Mouse (Mus musculus): ENCODE results near the gene Usp47. TPM values are rescaled to one million over a fixed set of nuclear protein-coding genes. Genes with fewer than 3 reads are reported as not detected.

Gene Usp47
- polyA plus RNA-seq, 1 experiment from 2014 or later = 82.0 TPM

DNA sequence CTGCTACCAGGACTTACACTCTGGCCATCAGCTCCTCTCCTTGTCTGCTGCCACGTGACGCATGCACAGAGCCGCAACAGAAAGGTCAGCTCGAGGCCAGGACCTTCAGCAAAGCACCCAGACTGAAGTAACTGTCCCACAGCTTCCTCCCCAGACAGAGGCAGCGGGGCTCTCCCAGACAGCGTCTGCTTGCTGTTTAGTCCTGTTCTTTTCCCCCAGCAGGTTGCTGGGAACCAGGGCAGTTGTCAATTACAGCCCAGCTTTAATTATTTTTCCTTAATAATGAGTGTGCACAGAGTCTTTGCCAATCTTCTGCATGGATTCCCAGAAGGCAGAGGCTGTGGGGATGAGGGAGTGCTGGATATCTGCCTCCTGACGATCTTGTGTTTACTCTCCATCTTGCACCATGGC is 119.8 kb downstream of the Usp47 start:
- H3K27ac ChIP-seq (ENCODE audit: low read depth, low read length) = peak overlapping the region; percentile 74
- no peaks in the 10 kb centered on the region for H3K27me3 ChIP-seq (replicated peaks; ENCODE audit: control insufficient read depth, insufficient read depth, low read length)
- DNase-seq (ENCODE audit: low spot score) = peak; percentile 64

DNA sequence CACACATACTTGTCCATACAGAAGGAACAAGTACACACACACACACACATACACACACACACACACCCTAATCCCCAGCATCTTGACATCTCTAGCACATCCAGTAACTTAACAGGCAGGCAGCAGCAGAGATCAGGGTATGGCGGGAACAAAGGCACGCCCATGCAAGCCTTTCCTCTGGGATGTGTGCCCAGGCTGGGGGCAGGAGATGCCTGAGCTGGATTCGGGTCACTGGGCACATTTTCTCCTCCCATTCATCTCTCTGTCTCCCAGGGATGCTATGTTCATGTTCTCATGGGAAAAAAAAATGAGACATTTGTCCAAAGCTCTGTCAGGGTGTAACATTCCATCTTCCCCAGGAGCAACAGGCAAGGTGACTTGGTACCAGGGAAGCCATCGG is 120.7 kb downstream of the Usp47 start:
- 57% methylated on average over 4 of the region's 4 CpGs for WGBS
- Histone ChIP-seq H3K36me3 (ENCODE audit: control insufficient read depth, insufficient read depth, low read length) (no peaks in the 10 kb centered on the region; the same call in 1 of the 2 replicates), H3K4me3 (ENCODE audit: low read depth, low read length) (no peak overlapping the region), H3K9ac (ENCODE audit: low read length) (no peak overlapping the region), H3K4me1 (ENCODE audit: control insufficient read depth, insufficient read depth, low read length) (peaks cover 10% of the 10 kb centered on the region; the same call in 1 of the 2 replicates), H3K9me3 (replicated peaks; ENCODE audit: control insufficient read depth, low read length) (no peaks in the 10 kb centered on the region), H3K27ac (ENCODE audit: low read depth, low read length) (no peak overlapping the region), H3K27me3 (replicated peaks; ENCODE audit: control insufficient read depth, insufficient read depth, low read length) (no peaks in the 10 kb centered on the region), H3K4me2 (ENCODE audit: low read length) (no peak overlapping the region)
- ATAC-seq (peak; percentile 52; the same call in 1 of the 2 replicates), DNase-seq (ENCODE audit: low spot score) (no peak)

More for the DNA sequence above, 119.8 kb downstream of the Usp47 start:
- H3K9me3 ChIP-seq (replicated peaks; ENCODE audit: control insufficient read depth, low read length) = no peaks in the 10 kb centered on the region
- no peak overlapping the region for H3K4me3 ChIP-seq (ENCODE audit: low read depth, low read length)
- H3K9ac ChIP-seq (ENCODE audit: low read length) = no peak overlapping the region
- H3K4me1 ChIP-seq (ENCODE audit: control insufficient read depth, insufficient read depth, low read length) = peaks cover 10% of the 10 kb centered on the region; the same call in 1 of the 2 replicates
- ATAC-seq = peak; percentile 68
- no peak overlapping the region for H3K4me2 ChIP-seq (ENCODE audit: low read length)
- WGBS = 23% methylated on average over 7 of the region's 7 CpGs
- H3K36me3 ChIP-seq (ENCODE audit: control insufficient read depth, insufficient read depth, low read length) = no peaks in the 10 kb centered on the region; the same call in 1 of the 2 replicates

DNA sequence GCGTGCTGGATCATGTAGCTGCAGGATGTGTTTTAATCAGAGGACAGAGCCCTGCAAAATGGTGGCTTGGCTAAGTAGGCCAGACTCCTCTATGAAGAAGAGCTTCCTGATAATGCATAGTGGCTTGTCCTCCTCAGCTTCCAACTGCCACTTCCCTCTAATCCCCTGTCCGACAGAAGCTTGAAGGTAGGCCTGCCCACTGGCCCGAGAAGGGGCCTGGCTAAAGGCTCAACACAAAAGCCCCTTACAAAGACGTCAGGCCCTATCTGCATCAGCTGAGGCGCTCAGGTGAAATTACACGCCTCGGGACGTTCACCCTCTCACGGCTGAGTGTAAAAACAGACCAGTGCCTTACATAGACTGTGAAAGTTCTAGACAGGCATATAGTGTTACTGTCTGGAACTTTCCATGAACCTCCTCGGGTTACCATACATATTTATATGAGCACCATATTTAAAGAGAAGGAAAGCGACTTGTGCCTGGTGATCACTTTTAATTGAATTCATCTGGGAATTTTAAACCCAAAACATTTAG is 121.4 kb downstream of the Usp47 start:
- peak overlapping the region; percentile 44; the same call in 1 of the 2 replicates for H3K27ac ChIP-seq (ENCODE audit: low read depth, low read length)
- H3K9ac ChIP-seq (ENCODE audit: low read length) = no peak overlapping the region
- WGBS = 35% methylated on average over 11 of the region's 11 CpGs
- no peak overlapping the region for H3K4me3 ChIP-seq (ENCODE audit: low read depth, low read length)
- H3K9me3 ChIP-seq (replicated peaks; ENCODE audit: control insufficient read depth, low read length) = no peaks in the 10 kb centered on the region
- ATAC-seq (no peak), DNase-seq (ENCODE audit: low spot score) (no peak)
- no peaks in the 10 kb centered on the region; the same call in 1 of the 2 replicates for H3K36me3 ChIP-seq (ENCODE audit: control insufficient read depth, insufficient read depth, low read length)
- no peak overlapping the region for H3K4me2 ChIP-seq (ENCODE audit: low read length)
- H3K4me1 ChIP-seq (ENCODE audit: control insufficient read depth, insufficient read depth, low read length) = peaks cover 10% of the 10 kb centered on the region; the same call in 1 of the 2 replicates
- no peaks in the 10 kb centered on the region for H3K27me3 ChIP-seq (replicated peaks; ENCODE audit: control insufficient read depth, insufficient read depth, low read length)

DNA sequence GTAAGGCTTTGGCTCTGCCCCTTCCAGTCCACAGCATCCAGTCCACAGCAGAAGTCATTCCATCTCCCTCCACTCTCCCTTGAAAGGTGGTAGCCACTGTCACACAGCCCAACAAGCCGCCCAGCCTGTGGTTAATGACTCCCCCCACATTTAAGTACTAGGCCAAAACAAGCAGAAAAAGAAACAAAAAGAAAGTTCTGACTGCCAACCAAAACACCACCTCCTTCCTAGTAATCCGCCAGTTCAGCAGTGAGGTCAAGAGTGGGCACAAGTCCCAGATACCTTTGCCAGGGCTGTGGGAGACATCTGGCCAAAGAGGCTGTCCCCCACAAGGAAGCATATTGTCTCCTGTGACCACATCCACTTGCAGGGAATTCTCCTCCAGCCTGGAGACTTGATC is 124.7 kb downstream of the Usp47 start:
- ATAC-seq (no peak), DNase-seq (ENCODE audit: low spot score) (no peak)
- no peak overlapping the region for H3K4me2 ChIP-seq (ENCODE audit: low read length)
- no peaks in the 10 kb centered on the region for H3K27me3 ChIP-seq (replicated peaks; ENCODE audit: control insufficient read depth, insufficient read depth, low read length)
- H3K4me1 ChIP-seq (ENCODE audit: control insufficient read depth, insufficient read depth, low read length) = peaks cover 8% of the 10 kb centered on the region; the same call in 1 of the 2 replicates
- no peak overlapping the region for H3K9ac ChIP-seq (ENCODE audit: low read length)
- no peaks in the 10 kb centered on the region; the same call in 1 of the 2 replicates for H3K36me3 ChIP-seq (ENCODE audit: control insufficient read depth, insufficient read depth, low read length)
- WGBS = 62% methylated on average over 2 of the region's 2 CpGs
- H3K4me3 ChIP-seq (ENCODE audit: low read depth, low read length) = no peak overlapping the region
- H3K9me3 ChIP-seq (replicated peaks; ENCODE audit: control insufficient read depth, low read length) = no peaks in the 10 kb centered on the region
- no peak overlapping the region for H3K27ac ChIP-seq (ENCODE audit: low read depth, low read length)

DNA sequence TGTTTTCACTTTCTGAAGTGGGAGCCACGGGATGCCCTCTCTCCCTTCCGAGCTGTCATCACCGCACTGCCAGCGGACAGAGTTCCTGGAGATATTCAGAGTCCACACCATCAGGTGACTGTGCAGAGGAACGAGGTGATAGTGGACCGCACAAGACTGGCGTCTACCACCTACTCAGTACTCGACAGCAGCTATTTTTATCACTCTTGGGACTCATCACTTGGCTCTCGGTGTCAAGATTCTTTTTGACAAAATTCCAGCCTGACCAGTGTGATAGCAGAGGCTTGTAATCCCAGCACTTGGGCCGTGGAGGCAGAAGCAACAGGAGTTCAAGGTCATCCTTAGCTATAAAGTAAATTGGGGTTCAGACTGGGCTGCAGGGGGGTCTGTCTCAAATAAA is 125.8 kb downstream of the Usp47 start:
- ATAC-seq = no peak
- Histone ChIP-seq H3K9ac (ENCODE audit: low read length) (no peak overlapping the region), H3K9me3 (replicated peaks; ENCODE audit: control insufficient read depth, low read length) (no peaks in the 10 kb centered on the region), H3K27me3 (replicated peaks; ENCODE audit: control insufficient read depth, insufficient read depth, low read length) (no peaks in the 10 kb centered on the region), H3K27ac (ENCODE audit: low read depth, low read length) (no peak overlapping the region), H3K4me2 (ENCODE audit: low read length) (no peak overlapping the region), H3K4me3 (ENCODE audit: low read depth, low read length) (no peak overlapping the region), H3K36me3 (ENCODE audit: control insufficient read depth, insufficient read depth, low read length) (no peaks in the 10 kb centered on the region; the same call in 1 of the 2 replicates), H3K4me1 (ENCODE audit: control insufficient read depth, insufficient read depth, low read length) (peaks cover 2% of the 10 kb centered on the region; the same call in 1 of the 2 replicates)
- 93% methylated on average over 10 of the region's 10 CpGs for WGBS
- DNase-seq (ENCODE audit: low spot score) = no peak

DNA sequence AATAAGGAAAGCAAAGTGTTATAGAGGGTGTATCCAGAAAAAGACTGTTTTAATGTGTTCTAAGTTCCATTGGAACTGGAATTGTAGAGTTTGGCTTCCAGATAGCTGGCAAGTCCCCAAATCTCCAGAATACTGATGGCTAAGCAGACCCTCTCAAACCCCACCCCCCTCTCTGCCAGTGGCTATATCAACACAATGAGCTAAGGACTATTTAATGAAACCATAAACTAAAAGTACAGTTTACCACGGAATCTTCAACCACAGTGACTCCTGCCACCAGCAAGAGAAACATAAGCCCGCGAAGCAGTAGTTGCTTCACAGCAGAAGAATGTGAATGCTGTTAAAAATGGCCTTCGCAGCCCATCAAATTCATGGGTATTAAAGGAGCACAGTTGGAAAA is 131.1 kb downstream of the Usp47 start:
- no peak for ATAC-seq
- 77% methylated on average over 4 of the region's 4 CpGs for WGBS
- no peaks in the 10 kb centered on the region for H3K36me3 ChIP-seq (ENCODE audit: control insufficient read depth, insufficient read depth, low read length)
- no peak overlapping the region for H3K4me3 ChIP-seq (ENCODE audit: low read depth, low read length)
- H3K9ac ChIP-seq (ENCODE audit: low read length) = no peak overlapping the region
- H3K27me3 ChIP-seq (replicated peaks; ENCODE audit: control insufficient read depth, insufficient read depth, low read length) = peaks cover 11% of the 10 kb centered on the region; the same call in 1 of the 2 replicates
- H3K4me1 ChIP-seq (ENCODE audit: control insufficient read depth, insufficient read depth, low read length) = peaks cover 6% of the 10 kb centered on the region
- H3K27ac ChIP-seq (ENCODE audit: low read depth, low read length) = no peak overlapping the region
- H3K4me2 ChIP-seq (ENCODE audit: low read length) = no peak overlapping the region
- no peaks in the 10 kb centered on the region for H3K9me3 ChIP-seq (replicated peaks; ENCODE audit: control insufficient read depth, low read length)
- peak; percentile 14 for DNase-seq (ENCODE audit: low spot score)

DNA sequence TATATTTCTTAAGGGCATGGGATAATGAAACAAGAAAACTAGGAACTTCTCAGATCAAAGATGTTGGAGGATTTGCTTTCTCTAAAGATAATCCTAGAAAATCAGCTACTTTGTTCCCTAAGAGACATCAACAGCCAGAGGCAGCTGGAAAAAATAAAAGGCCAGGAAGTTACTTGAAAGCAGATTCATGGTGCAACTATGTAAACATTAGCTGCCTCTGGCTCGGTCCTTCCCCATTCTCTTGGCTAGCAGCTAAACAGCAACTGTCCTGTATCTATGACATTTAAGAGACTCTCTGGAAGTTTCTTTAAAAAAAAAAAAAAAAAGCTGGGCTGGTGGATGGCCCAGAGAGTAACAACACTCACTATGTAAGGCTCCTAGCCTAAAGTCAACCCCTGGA is 131.9 kb downstream of the Usp47 start:
- Histone ChIP-seq H3K4me1 (ENCODE audit: control insufficient read depth, insufficient read depth, low read length) (peaks cover 6% of the 10 kb centered on the region), H3K36me3 (ENCODE audit: control insufficient read depth, insufficient read depth, low read length) (no peaks in the 10 kb centered on the region), H3K27ac (ENCODE audit: low read depth, low read length) (no peak overlapping the region), H3K4me2 (ENCODE audit: low read length) (no peak overlapping the region), H3K9me3 (replicated peaks; ENCODE audit: control insufficient read depth, low read length) (no peaks in the 10 kb centered on the region), H3K27me3 (replicated peaks; ENCODE audit: control insufficient read depth, insufficient read depth, low read length) (peaks cover 11% of the 10 kb centered on the region; the same call in 1 of the 2 replicates), H3K4me3 (ENCODE audit: low read depth, low read length) (no peak overlapping the region), H3K9ac (ENCODE audit: low read length) (no peak overlapping the region)
- DNase-seq (ENCODE audit: low spot score) (no peak), ATAC-seq (no peak)
- 45% methylated on average over 1 of the region's 1 CpGs for WGBS

DNA sequence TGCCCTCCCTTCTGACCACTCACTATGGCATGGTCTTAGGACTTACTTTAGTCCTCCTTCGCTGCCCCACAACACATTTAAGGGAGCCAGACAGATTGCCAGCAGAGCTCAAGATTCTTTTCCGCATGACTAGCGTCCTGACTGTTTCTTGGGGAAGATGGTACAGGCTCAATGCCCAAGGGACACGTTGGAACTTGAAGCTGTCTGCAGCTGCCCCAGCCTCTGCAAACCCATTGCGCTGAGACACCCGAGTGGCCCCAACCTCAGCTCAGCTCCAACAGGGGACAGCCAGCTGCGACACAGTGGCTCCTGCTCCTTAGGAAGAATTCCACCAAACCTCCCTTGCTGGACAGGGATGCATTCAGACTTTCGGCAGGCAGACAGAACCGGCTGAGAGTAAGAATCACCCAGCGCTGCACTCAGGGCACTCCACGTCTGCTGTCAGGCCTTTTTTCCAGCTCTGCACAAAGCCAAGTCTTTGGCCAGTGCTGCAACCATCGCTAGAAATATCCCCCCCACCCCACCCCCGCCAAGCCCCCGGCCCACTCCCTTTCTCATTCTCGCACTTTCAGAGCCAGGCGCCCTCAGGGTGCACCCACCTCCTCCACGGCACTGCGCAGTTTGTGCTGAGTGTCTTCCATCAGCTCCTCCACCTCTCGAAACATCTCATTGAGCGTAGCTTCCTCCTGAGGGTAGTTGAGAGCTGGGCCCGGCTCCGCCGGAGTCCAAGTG is 134.4 kb downstream of the Usp47 start:
- Histone ChIP-seq H3K4me1 (ENCODE audit: control insufficient read depth, insufficient read depth, low read length) (peaks cover 6% of the 10 kb centered on the region), H3K4me2 (ENCODE audit: low read length) (peak overlapping the region; percentile 69), H3K4me3 (ENCODE audit: low read depth, low read length) (peak overlapping the region; percentile 38), H3K9ac (ENCODE audit: low read length) (peak overlapping the region; percentile 63), H3K27me3 (replicated peaks; ENCODE audit: control insufficient read depth, insufficient read depth, low read length) (peaks cover 11% of the 10 kb centered on the region; the same call in 1 of the 2 replicates), H3K9me3 (replicated peaks; ENCODE audit: control insufficient read depth, low read length) (no peaks in the 10 kb centered on the region), H3K36me3 (ENCODE audit: control insufficient read depth, insufficient read depth, low read length) (no peaks in the 10 kb centered on the region), H3K27ac (ENCODE audit: low read depth, low read length) (no peak overlapping the region)
- ATAC-seq (peak; percentile 58), DNase-seq (ENCODE audit: low spot score) (peak; percentile 20)
- 12% methylated on average over 23 of the region's 23 CpGs for WGBS

DNA sequence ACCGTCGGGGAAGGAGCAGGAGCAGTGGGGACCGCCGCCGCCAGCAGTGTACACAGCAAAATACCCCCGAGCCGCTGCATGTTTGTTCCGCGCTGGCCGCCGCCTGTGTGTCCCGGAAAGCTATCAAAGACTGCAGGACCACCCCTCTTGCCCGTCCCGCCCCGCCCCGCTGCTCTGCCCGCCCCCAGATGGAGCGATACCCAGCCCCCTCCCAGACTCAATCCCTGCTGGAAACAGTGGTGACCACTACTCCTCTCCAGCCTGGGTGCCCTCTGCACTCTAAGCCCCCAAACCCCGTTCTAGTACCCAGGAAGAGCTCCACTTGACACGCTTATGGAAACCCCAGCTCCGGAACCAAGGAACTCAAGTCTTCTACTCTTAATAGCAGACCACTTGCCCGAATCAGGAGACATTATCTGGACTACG is 135.0 kb downstream of the Usp47 start:
- Histone ChIP-seq H3K27me3 (replicated peaks; ENCODE audit: control insufficient read depth, insufficient read depth, low read length) (peaks cover 11% of the 10 kb centered on the region; the same call in 1 of the 2 replicates), H3K4me3 (ENCODE audit: low read depth, low read length) (peak overlapping the region; percentile 38), H3K4me1 (ENCODE audit: control insufficient read depth, insufficient read depth, low read length) (peaks cover 6% of the 10 kb centered on the region), H3K27ac (ENCODE audit: low read depth, low read length) (no peak overlapping the region), H3K36me3 (ENCODE audit: control insufficient read depth, insufficient read depth, low read length) (no peaks in the 10 kb centered on the region), H3K9me3 (replicated peaks; ENCODE audit: control insufficient read depth, low read length) (no peaks in the 10 kb centered on the region), H3K9ac (ENCODE audit: low read length) (peak overlapping the region; percentile 63), H3K4me2 (ENCODE audit: low read length) (peak overlapping the region; percentile 69)
- 3% methylated on average over 23 of the region's 23 CpGs for WGBS
- DNase-seq (ENCODE audit: low spot score) (peak; percentile 45), ATAC-seq (peak; percentile 74)
